Mouse (Mus musculus) NIH3T3 (cell line): ENCODE results near the gene Lrrtm3.

Source experiments
- DNase-seq: peaks from one replicate; pipeline ENCODE4 v3.0.0-alpha.2; 2012; ENCODE audit warnings: low read depth

Lrrtm3 gene

GRCm38 (mm10) chr10:63886449-63887088, 203.5 kb downstream of the Lrrtm3 start:
- no peak for DNase-seq

GRCm38 (mm10) chr10:63880462-63880903, 209.6 kb downstream of the Lrrtm3 start:
- DNase-seq, result no peak
